Mouse (Mus musculus): ENCODE data around the gene Pdgfc. TPM values are rescaled to one million over a fixed set of nuclear protein-coding genes. Genes with fewer than 3 reads are reported as not detected.

Pdgfc gene
- polyA plus RNA-seq, 1 experiment: 13.4 TPM

Other genes starting within 250 kb of the Pdgfc start
- gene Gria2, start 233.6 kb upstream of the Pdgfc start, polyA plus RNA-seq (2012; rRNA removed): 0.04 TPM in 2 replicates
- gene Glrb, start 122.8 kb upstream of the Pdgfc start, polyA plus RNA-seq (2012; rRNA removed): 1.0 and 1.7 TPM in 2 replicates

Data from urinary bladder, adult 2 months (tissue).